Mouse (Mus musculus): ENCODE measurements around the gene Ier2. TPM values are rescaled to one million over a fixed set of nuclear protein-coding genes. Genes with fewer than 3 reads are reported as not detected.

The Ier2 gene
- polyA plus RNA-seq, 1 experiment from 2014 or later: 43.3 TPM

Other genes starting within 250 kb of the Ier2 start
- gene Trmt1, start 23.5 kb upstream of the Ier2 start, polyA plus RNA-seq (2015; fragmentation: Nextera tagmentation; extraction: Ambion mirVana): 43.2 and 46.7 TPM in 2 replicates
- 11.7 and 14.4 TPM in 2 replicates for gene Nacc1, start 25.0 kb upstream of the Ier2 start, polyA plus RNA-seq (2015; fragmentation: Nextera tagmentation; extraction: Ambion mirVana)
- gene Lyl1, start 38.6 kb upstream of the Ier2 start, polyA plus RNA-seq (2015; fragmentation: Nextera tagmentation; extraction: Ambion mirVana): 10.2 and 12.0 TPM in 2 replicates
- 3.1 and 4.7 TPM in 2 replicates for gene G430095P16Rik, start 60.2 kb upstream of the Ier2 start, polyA plus RNA-seq (2015; fragmentation: Nextera tagmentation; extraction: Ambion mirVana)
- 12.7 and 15.9 TPM in 2 replicates for gene Nfix, start 137.5 kb upstream of the Ier2 start, polyA plus RNA-seq (2015; fragmentation: Nextera tagmentation; extraction: Ambion mirVana)
- gene Dand5, start 160.0 kb upstream of the Ier2 start, polyA plus RNA-seq (2015; fragmentation: Nextera tagmentation; extraction: Ambion mirVana): 6.6 and 6.8 TPM in 2 replicates
- gene Gadd45gip1, start 168.7 kb upstream of the Ier2 start, polyA plus RNA-seq (2015; fragmentation: Nextera tagmentation; extraction: Ambion mirVana): 47.7 and 48.3 TPM in 2 replicates
- 128 and 131 TPM in 2 replicates for gene Rad23a, start 177.8 kb upstream of the Ier2 start, polyA plus RNA-seq (2015; fragmentation: Nextera tagmentation; extraction: Ambion mirVana)
- gene Calr, start 184.1 kb upstream of the Ier2 start, polyA plus RNA-seq (2015; fragmentation: Nextera tagmentation; extraction: Ambion mirVana): 630 and 641 TPM in 2 replicates
- gene Farsa, start 194.1 kb upstream of the Ier2 start, polyA plus RNA-seq (2015; fragmentation: Nextera tagmentation; extraction: Ambion mirVana): 63.2 and 64.4 TPM in 2 replicates
- gene Syce2, start 209.3 kb upstream of the Ier2 start, polyA plus RNA-seq (2015; fragmentation: Nextera tagmentation; extraction: Ambion mirVana): 26.2 and 35.4 TPM in 2 replicates
- gene Gcdh, start 231.1 kb upstream of the Ier2 start, polyA plus RNA-seq (2015; fragmentation: Nextera tagmentation; extraction: Ambion mirVana): 43.1 and 46.0 TPM in 2 replicates
- 1.3 and 1.4 TPM in 2 replicates for gene Klf1, start 239.1 kb upstream of the Ier2 start, polyA plus RNA-seq (2015; fragmentation: Nextera tagmentation; extraction: Ambion mirVana)
- gene Dnase2a, start 245.7 kb upstream of the Ier2 start, polyA plus RNA-seq (2015; fragmentation: Nextera tagmentation; extraction: Ambion mirVana): 5.2 and 6.3 TPM in 2 replicates